Mouse (Mus musculus): ENCODE results near the gene Ap1m2. TPM values are rescaled to one million over a fixed set of nuclear protein-coding genes. Genes with fewer than 3 reads are reported as not detected.
A peak's percentile ranks its signal among the peaks of the same experiment; 100 is the strongest.
"Not testable (repeated sequence)": the region's sequence is repeated elsewhere in the genome, so short reads cannot be mapped to it uniquely, and the experiment has no call there.

Ap1m2 gene
- polyA plus RNA-seq, 1 experiment from 2014 or later = 4.8 TPM

- Histone ChIP-seq H3K9me3 (no peaks in the 10 kb centered on the region), H3K4me1 (replicated peaks) (peaks cover 28% of the 10 kb centered on the region), H3K36me3 (peaks cover 12% of the 10 kb centered on the region), H3K4me3 (no peak overlapping the region), H3K27ac (no peak overlapping the region), H3K27me3 (ENCODE audit: insufficient read depth, poor library complexity, severe bottlenecking) (peaks cover 2% of the 10 kb centered on the region; the same call in 1 of the 2 replicates)
- WGBS = 83% methylated on average over 4 of the region's 4 CpGs
- DNase-seq (ENCODE audit: low spot score) = no peak
Measured at GRCm38 (mm10) chr9:21335391-21335790, 23.3 kb upstream of the Ap1m2 start.

- no peaks in the 10 kb centered on the region for H3K9me3 ChIP-seq
- no peak overlapping the region for H3K4me3 ChIP-seq
- H3K27me3 ChIP-seq (ENCODE audit: insufficient read depth, poor library complexity, severe bottlenecking) = peaks cover 2% of the 10 kb centered on the region; the same call in 1 of the 2 replicates
- peaks cover 8% of the 10 kb centered on the region for H3K36me3 ChIP-seq
- peaks cover 30% of the 10 kb centered on the region for H3K4me1 ChIP-seq (replicated peaks)
- H3K27ac ChIP-seq = no peak overlapping the region
- no peak for DNase-seq (ENCODE audit: low spot score)
Measured at GRCm38 (mm10) chr9:21334747-21335146, 22.6 kb upstream of the Ap1m2 start.

- DNase-seq (ENCODE audit: low spot score) = no peak
- Histone ChIP-seq H3K27me3 (ENCODE audit: insufficient read depth, poor library complexity, severe bottlenecking) (peaks cover 2% of the 10 kb centered on the region; the same call in 1 of the 2 replicates), H3K4me1 (replicated peaks) (peaks cover 31% of the 10 kb centered on the region), H3K27ac (0 out of 2 replicates have a peak overlapping the region, but pooled peaks have one; percentile 50), H3K36me3 (peaks cover 7% of the 10 kb centered on the region; the same call in 1 of the 2 replicates), H3K9me3 (no peaks in the 10 kb centered on the region), H3K4me3 (no peak overlapping the region)
- 95% methylated on average over 1 of the region's 1 CpGs for WGBS
Measured at GRCm38 (mm10) chr9:21333523-21333922, 21.4 kb upstream of the Ap1m2 start.

DNA sequence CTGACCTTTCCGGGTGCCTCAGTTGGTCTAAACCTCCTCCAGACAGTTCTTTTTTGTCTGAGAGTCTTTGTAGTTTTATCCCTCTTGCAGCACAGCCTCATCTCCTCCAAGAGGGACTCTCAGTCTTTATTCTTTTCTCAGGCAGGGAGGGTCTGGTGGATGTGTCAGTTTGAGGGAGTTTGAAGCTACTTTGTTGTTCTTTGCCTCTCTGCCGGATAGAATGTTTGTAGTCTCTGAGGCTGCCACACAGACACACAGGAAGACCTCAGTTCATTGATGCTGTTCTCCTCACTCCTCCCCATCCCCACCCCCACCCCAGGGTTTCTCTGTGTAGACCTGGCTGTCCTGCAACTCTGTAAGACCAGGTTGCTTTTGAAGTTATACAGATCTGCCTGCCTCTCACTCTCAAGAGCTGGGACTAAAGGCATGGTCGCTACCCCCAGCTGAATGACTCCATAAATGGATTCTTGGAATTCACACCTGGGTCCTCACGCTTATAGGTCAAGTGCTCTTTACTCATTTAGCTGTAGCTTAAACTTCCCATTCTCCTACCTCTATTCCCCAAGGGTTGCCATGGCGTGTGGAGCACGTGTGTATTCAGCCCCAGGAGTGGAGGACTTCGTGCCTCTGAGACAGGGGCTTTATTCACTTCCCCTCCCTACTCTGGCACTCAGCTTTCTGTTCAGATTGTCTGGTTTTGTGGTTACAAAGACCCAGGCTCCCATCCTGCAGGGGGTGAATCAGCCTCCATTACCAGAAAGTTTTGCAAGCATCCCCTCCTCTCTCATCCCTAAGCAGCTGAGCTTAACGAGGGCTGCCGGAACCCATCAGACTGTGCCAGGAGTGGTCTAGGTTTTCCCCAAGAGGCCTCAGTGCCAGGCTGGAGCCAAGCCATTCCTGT lies 20.3 kb upstream of the Ap1m2 start:
- peak overlapping the region; percentile 50 for H3K27ac ChIP-seq
- WGBS = 37% methylated on average over 9 of the region's 9 CpGs

DNA sequence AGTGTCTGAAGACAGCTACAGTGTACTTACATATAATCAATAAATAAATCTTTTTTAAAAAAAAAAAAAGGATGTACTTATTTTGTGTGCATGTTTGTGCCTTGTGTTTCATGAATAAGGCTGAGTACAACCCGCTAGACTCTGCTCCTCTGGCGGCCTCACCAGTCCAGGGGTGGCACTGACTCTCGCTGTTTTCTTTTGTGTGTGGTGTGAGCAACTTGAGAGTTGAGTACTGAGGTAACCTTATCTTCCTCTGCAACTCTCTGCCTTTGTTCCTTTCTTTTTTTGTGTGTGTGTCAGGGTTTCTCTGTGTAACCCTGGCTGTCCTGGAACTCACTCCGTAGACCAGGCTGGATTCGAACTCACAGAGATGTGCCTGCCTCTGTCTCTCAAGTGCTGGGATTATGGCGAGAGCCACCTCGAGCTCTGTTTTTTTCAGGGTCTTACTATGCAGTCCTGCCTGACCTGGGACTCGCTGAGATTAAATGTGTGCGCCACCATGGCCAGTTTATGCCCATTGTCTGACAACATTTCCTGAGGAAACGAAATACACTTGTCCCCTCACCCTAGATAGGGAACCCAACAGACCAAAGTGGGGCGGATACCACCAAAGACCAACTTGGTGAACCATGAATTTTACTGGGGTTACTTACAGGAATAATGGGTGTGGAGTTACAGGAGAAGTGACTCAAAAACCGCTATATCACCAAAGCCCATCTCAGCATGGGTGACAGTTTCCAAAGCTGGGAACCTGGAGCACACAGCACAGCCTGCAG lies 19.4 kb upstream of the Ap1m2 start:
- no peak overlapping the region for H3K4me3 ChIP-seq
- H3K4me1 ChIP-seq (replicated peaks) = peaks cover 23% of the 10 kb centered on the region
- H3K9me3 ChIP-seq = no peaks in the 10 kb centered on the region
- DNase-seq (ENCODE audit: low spot score) = no peak
- H3K36me3 ChIP-seq = peaks cover 9% of the 10 kb centered on the region; the same call in 1 of the 2 replicates
- H3K27ac ChIP-seq = no peak overlapping the region
- H3K27me3 ChIP-seq (ENCODE audit: insufficient read depth, poor library complexity, severe bottlenecking) = no peaks in the 10 kb centered on the region
- 87% methylated on average over 12 of the region's 12 CpGs for WGBS

More for the DNA sequence above, 20.3 kb upstream of the Ap1m2 start:
- Histone ChIP-seq H3K36me3 (peaks cover 7% of the 10 kb centered on the region; the same call in 1 of the 2 replicates), H3K4me1 (replicated peaks) (peaks cover 25% of the 10 kb centered on the region), H3K9me3 (no peaks in the 10 kb centered on the region), H3K4me3 (no peak overlapping the region), H3K27me3 (ENCODE audit: insufficient read depth, poor library complexity, severe bottlenecking) (peaks cover under 1% of the 10 kb centered on the region; the same call in 1 of the 2 replicates)
- no peak for DNase-seq (ENCODE audit: low spot score)

DNA sequence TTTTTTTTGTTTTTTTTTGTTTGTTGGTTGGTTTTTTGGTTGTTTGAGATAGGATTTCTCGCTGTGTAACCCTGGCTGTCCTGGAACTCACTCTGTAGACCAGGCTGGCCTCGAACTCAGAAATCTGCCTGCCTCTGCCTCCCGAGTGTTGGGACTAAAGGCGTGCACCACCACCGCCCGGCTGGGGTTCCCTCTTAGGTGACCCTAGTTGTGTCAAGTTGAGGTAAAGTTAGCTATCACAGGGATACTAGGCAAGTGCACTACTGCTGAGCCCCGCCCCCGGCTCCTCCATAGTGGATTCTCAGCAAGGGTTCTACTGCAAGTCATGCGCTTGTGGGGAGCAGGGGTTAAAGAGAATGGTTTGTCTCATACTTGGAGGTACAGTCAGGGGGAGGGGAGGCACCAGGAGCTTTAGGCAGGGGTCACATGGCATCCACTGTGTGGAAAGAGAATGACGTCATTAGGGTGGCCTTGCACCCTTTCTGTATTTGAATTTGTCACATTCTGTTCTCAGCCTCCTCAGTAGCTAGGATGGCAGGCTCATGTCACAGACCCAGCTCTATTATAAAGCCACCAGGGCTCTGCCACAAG lies 17.7 kb upstream of the Ap1m2 start:
- Histone ChIP-seq H3K27ac (no peak overlapping the region), H3K36me3 (peaks cover 19% of the 10 kb centered on the region; the same call in 1 of the 2 replicates), H3K9me3 (no peaks in the 10 kb centered on the region), H3K27me3 (ENCODE audit: insufficient read depth, poor library complexity, severe bottlenecking) (no peaks in the 10 kb centered on the region), H3K4me1 (replicated peaks) (peaks cover 23% of the 10 kb centered on the region), H3K4me3 (no peak overlapping the region)
- DNase-seq (ENCODE audit: low spot score) = no peak
- 91% methylated on average over 10 of the region's 10 CpGs for WGBS

DNA sequence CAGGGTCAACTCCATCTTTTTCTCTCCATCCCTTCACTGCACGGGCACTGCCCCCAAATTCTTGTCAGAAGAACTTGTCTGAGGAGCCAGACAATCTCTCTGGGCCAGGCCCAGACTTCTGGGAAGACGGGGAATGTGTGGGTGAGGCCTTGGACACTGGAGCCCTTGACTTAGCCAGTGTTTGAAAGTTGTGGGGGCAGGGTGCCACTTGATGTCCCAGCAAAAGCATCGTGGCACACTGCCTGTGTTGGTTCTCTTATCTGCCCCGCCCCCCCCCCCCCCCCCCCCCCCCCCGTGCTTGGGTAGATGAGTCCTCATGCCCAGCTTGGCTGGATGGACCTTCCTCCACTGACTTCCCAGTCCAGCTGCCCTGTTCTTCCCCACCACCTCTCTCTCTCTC lies 16.9 kb upstream of the Ap1m2 start:
- no peak for DNase-seq (ENCODE audit: low spot score)
- peaks cover 23% of the 10 kb centered on the region for H3K4me1 ChIP-seq (replicated peaks)
- H3K27me3 ChIP-seq (ENCODE audit: insufficient read depth, poor library complexity, severe bottlenecking) = no peaks in the 10 kb centered on the region
- no peaks in the 10 kb centered on the region for H3K9me3 ChIP-seq
- peaks cover 24% of the 10 kb centered on the region; the same call in 1 of the 2 replicates for H3K36me3 ChIP-seq
- 77% methylated on average over 3 of the region's 5 CpGs for WGBS
- no peak overlapping the region for H3K4me3 ChIP-seq
- H3K27ac ChIP-seq = no peak overlapping the region

DNA sequence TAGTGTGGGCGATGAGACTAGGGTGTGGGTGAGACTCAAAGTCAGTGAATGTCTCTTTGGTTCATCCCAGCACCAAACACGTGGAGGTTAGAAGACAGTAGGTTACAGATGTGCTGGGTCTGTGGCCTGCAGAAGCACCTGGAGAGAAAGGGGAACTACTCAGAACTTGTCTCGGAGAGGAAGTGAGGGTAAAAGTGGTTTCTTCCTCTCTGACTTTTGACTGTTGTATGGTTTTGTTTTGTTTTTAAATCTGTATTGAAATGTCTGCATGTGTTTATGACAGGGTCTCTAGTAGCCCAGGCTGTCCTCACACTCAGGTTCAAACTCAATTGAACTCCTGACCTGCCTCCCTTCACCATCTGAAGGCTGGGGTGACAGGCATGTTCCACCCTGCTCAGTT lies 15.9 kb upstream of the Ap1m2 start:
- H3K4me3 ChIP-seq = no peak overlapping the region
- no peaks in the 10 kb centered on the region for H3K27me3 ChIP-seq (ENCODE audit: insufficient read depth, poor library complexity, severe bottlenecking)
- H3K4me1 ChIP-seq (replicated peaks) = peaks cover 22% of the 10 kb centered on the region
- H3K36me3 ChIP-seq = peaks cover 24% of the 10 kb centered on the region; the same call in 1 of the 2 replicates
- WGBS = 76% methylated on average over 3 of the region's 3 CpGs
- no peak for DNase-seq (ENCODE audit: low spot score)
- H3K9me3 ChIP-seq = no peaks in the 10 kb centered on the region
- no peak overlapping the region for H3K27ac ChIP-seq

DNA sequence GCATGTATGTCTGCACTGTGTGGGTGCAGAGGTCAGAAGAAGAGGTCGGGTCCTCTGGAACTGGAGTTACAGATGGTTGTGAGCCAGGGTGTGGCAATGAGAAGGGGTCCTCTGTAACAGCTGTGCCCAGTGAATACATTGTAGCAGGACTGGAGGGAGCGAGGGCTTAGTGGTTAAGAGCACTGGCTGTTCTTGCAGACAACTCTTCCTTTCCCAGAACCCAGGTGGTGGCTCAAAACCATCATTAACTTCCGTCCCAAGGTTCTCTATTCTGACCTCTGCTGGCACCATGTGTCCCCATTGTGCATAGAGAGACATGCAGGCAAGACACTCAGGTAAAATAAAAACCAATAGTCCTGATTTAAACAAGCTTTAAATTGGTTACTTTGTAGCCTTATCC lies 15.4 kb upstream of the Ap1m2 start:
- 74% methylated on average over 3 of the region's 3 CpGs for WGBS
- no peak for DNase-seq (ENCODE audit: low spot score)
- H3K36me3 ChIP-seq = peaks cover 24% of the 10 kb centered on the region; the same call in 1 of the 2 replicates
- no peak overlapping the region for H3K4me3 ChIP-seq
- H3K27me3 ChIP-seq (ENCODE audit: insufficient read depth, poor library complexity, severe bottlenecking) = no peaks in the 10 kb centered on the region
- no peaks in the 10 kb centered on the region for H3K9me3 ChIP-seq
- no peak overlapping the region for H3K27ac ChIP-seq
- H3K4me1 ChIP-seq (replicated peaks) = peaks cover 17% of the 10 kb centered on the region

- no peak for DNase-seq (ENCODE audit: low spot score)
- H3K4me1 ChIP-seq (replicated peaks) = peaks cover 23% of the 10 kb centered on the region
- H3K9me3 ChIP-seq = no peaks in the 10 kb centered on the region
- H3K36me3 ChIP-seq = peaks cover 17% of the 10 kb centered on the region; the same call in 1 of the 2 replicates
- no peak overlapping the region for H3K4me3 ChIP-seq
- no peak overlapping the region for H3K27ac ChIP-seq
- no peaks in the 10 kb centered on the region for H3K27me3 ChIP-seq (ENCODE audit: insufficient read depth, poor library complexity, severe bottlenecking)
- WGBS = 92% methylated on average over 11 of the region's 11 CpGs
Measured at GRCm38 (mm10) chr9:21324269-21324668, 12.1 kb upstream of the Ap1m2 start.

DNA sequence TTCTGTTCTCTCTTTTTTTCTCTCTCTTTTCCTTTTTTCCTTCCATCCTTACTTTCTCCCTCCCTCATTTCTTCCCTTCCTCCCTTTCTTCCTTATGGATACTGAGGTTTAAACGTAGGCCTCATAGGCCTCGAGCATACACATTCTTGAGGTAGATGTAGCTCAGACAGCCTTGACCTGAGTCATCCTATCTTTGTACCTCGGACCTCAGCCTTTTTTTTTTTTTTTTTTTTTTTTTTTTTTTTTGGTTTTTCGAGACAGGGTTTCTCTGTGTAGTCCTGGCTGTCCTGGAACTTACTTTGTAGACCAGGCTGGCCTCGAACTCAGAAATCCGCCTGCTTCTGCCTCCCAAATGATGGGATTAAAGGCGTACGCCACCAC lies 10.8 kb upstream of the Ap1m2 start:
- not testable (repeated sequence) for H3K27ac ChIP-seq; DNase-seq (ENCODE audit: low spot score); H3K9me3 ChIP-seq; H3K4me3 ChIP-seq; H3K27me3 ChIP-seq (ENCODE audit: insufficient read depth, poor library complexity, severe bottlenecking)
- Histone ChIP-seq H3K36me3 (peaks cover 17% of the 10 kb centered on the region; the same call in 1 of the 2 replicates), H3K4me1 (replicated peaks) (peaks cover 23% of the 10 kb centered on the region)
- WGBS = 91% methylated on average over 8 of the region's 8 CpGs

DNA sequence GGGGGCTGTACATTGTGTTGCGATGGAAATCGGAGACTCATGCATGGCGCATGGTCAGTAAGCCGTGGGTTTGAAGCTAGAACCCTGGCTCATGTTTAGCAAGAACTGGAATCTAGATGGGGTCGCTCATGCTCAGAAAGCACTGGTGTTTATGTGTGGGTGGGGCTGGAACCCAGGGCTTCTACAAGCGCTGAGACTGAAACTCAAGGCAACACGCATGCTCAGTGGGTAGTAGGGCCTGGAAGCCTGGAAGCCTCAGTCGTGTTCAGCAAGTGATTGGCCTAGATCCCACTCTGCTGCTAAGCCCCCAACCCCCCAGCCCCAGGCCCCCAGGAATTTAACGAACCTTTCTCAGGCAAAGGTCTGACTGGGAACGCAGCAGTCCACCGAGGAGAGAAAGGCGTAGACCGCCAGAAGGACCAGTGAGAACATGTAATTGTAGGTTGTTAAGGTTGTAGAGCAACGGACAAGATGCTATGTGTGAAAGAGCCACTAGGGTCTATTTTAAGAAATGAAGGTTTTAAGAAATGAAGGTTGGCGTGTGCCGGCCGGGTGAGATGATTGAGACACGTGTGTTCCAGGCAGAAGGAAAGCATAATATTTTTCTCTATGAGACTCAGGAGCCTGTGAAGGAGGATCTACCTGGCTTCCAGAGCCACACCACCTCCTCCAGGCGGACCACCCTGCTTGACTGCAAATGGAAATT lies 10.2 kb upstream of the Ap1m2 start:
- no peak for DNase-seq (ENCODE audit: low spot score)
- Histone ChIP-seq H3K4me1 (replicated peaks) (peaks cover 23% of the 10 kb centered on the region), H3K27me3 (ENCODE audit: insufficient read depth, poor library complexity, severe bottlenecking) (no peaks in the 10 kb centered on the region), H3K4me3 (peak overlapping the region; percentile 87), H3K9me3 (no peaks in the 10 kb centered on the region), H3K36me3 (peaks cover 17% of the 10 kb centered on the region; the same call in 1 of the 2 replicates), H3K27ac (no peak overlapping the region)
- 90% methylated on average over 19 of the region's 19 CpGs for WGBS
